Comparison of ENCODE assay signal across 17 mouse cellular contexts in the genomic region with DNA sequence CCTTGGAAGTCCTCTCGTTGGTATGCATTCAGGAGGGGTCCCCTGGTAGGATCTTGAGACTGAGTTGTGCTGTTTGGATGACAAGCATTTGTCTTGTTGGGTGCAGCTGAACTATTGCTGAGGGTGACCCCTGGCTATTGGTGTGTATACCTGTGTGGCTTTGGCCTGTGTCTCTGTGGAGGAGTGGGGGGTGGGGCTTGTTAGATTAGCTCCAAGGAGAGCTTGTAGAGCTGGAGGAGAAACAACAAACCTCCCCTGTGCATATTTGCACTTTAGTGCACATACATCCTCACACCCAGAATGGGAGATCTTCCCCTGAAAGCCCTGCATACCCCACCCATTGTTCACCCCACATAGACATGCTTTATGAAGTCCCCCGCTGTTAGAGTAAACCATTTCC. TPM values are rescaled to one million over a fixed set of nuclear protein-coding genes. Genes with fewer than 3 reads are reported as not detected.
DNase-seq lines count a peak whose midpoint lies in the region; ATAC-seq and TF ChIP-seq lines count a peak whose summit lies in the region.
"Had no signal": no experiment of that assay in that cellular context is flagged by ENCODE, and none has a peak within 500 bp of the region (broad histone marks: within the 10 kb centered on the region; RNA-seq: fewer than 3 reads in every experiment).

No protein-coding gene starts in this region.

- peak overlapping the region; percentile 59 for H3K4me3 ChIP-seq in layer of hippocampus, adult 2 months
- H3K4me3 ChIP-seq in forebrain, embryonic 10.5 days: peak overlapping the region; percentile 67
- H3K4me3 ChIP-seq in hindbrain, embryonic 13.5 days: peak overlapping the region; percentile 77
- H3K4me3 ChIP-seq in midbrain, embryonic 16.5 days (ENCODE audit: low read depth, low read length): peak overlapping the region; percentile 63
- H3K4me3 ChIP-seq in kidney, adult 2 months (ENCODE audit: insufficient read depth, low read depth, low read length): no peak overlapping the region

- peaks cover 71% of the 10 kb centered on the region for H3K4me1 ChIP-seq in forebrain, embryonic 10.5 days
- H3K4me1 ChIP-seq in hindbrain, embryonic 13.5 days (replicated peaks): peaks cover 68% of the 10 kb centered on the region
- H3K4me1 ChIP-seq in midbrain, embryonic 16.5 days (ENCODE audit: control insufficient read depth, insufficient read depth, low read length): peaks cover 45% of the 10 kb centered on the region
- H3K4me1 ChIP-seq in kidney, adult 2 months (ENCODE audit: control insufficient read depth, insufficient read depth, low read length): no peaks in the 10 kb centered on the region

- intact Hi-C loops in gastrocnemius, postnatal 36 days (cut with DNase I): no loop called here

- 4% methylated on average over 2 of the region's 2 CpGs for WGBS in forebrain, embryonic 10.5 days
- WGBS in hindbrain, embryonic 13.5 days: 7% methylated on average over 2 of the region's 2 CpGs
- 12% methylated on average over 2 of the region's 2 CpGs for WGBS in midbrain, embryonic 16.5 days
- WGBS in kidney, adult 2 months: 61% methylated on average over 2 of the region's 2 CpGs

- H3K36me3 ChIP-seq in forebrain, embryonic 10.5 days (replicated peaks): no peaks in the 10 kb centered on the region
- H3K36me3 ChIP-seq in hindbrain, embryonic 13.5 days: no peaks in the 10 kb centered on the region
- no peaks in the 10 kb centered on the region for H3K36me3 ChIP-seq in midbrain, embryonic 16.5 days (ENCODE audit: control insufficient read depth, insufficient read depth, low read length)
- no peaks in the 10 kb centered on the region for H3K36me3 ChIP-seq in kidney, adult 2 months (ENCODE audit: control insufficient read depth, insufficient read depth, low read length)
- H3K36me3 ChIP-seq: embryonic facial prominence, embryonic 13.5 days had no signal

- no peak for ATAC-seq in hindbrain, embryonic 13.5 days (ENCODE audit: low FRiP score)
- 0 out of 2 replicates have a peak, but pooled peaks have one; percentile 1 for ATAC-seq in midbrain, embryonic 16.5 days
- ATAC-seq: inflammation-experienced regulatory T-cells, adult 6 months had no signal

- no peak for TF ChIP-seq POLR2A in kidney, adult 2 months (IDR thresholded peaks at IDR 0.05; ENCODE audit: low read depth, low read length)

- peaks cover 93% of the 10 kb centered on the region for H3K27me3 ChIP-seq in forebrain, embryonic 10.5 days (ENCODE audit: poor library complexity, severe bottlenecking)
- H3K27me3 ChIP-seq in hindbrain, embryonic 13.5 days: peaks cover 12% of the 10 kb centered on the region; the same call in 1 of the 2 replicates
- no peaks in the 10 kb centered on the region; the same call in 1 of the 2 replicates for H3K27me3 ChIP-seq in midbrain, embryonic 16.5 days (ENCODE audit: control insufficient read depth, insufficient read depth, low read depth, low read length)
- H3K27me3 ChIP-seq in kidney, adult 2 months (replicated peaks; ENCODE audit: control insufficient read depth, insufficient read depth, low read length): 0 out of 2 replicates have a peak, but pooled peaks cover 1% of the 10 kb centered on the region

- TF ChIP-seq CTCF in layer of hippocampus, adult 2 months (conservative IDR thresholded peaks at IDR 0.05): no peak
- no peak for TF ChIP-seq CTCF in kidney, adult 2 months (conservative IDR thresholded peaks at IDR 0.05; ENCODE audit: insufficient read depth, insufficient read length, low read depth, low read length)

- DNase-seq in layer of hippocampus, adult 2 months (ENCODE audit: low spot score in 2 of 2): no peak
- no peak for DNase-seq in layer of hippocampus, postnatal 25 days (ENCODE audit: extremely low spot score in 1 of 2, low spot score in 1 of 2)
- no peak for DNase-seq in forebrain, embryonic 10.5 days (ENCODE audit: extremely low spot score, low spot score)
- DNase-seq in adrenal gland, postnatal 25 days: no peak
- no peak for DNase-seq in gastrocnemius, postnatal 36 days
- no peak for DNase-seq in kidney, adult 2 months
- DNase-seq: B cell, adult 2 months; lung, adult 18-20 months; thymus, adult 18-20 months had no signal

- H3K27ac ChIP-seq in layer of hippocampus, adult 2 months: peak overlapping the region; percentile 85
- H3K27ac ChIP-seq in forebrain, embryonic 10.5 days: peak overlapping the region; percentile 85
- peak overlapping the region; percentile 91 for H3K27ac ChIP-seq in hindbrain, embryonic 13.5 days
- H3K27ac ChIP-seq in midbrain, embryonic 16.5 days (ENCODE audit: low read length): peak overlapping the region; percentile 83
- no peak overlapping the region for H3K27ac ChIP-seq in kidney, adult 2 months (ENCODE audit: insufficient read depth, low read depth, low read length)
- H3K27ac ChIP-seq: embryonic facial prominence, embryonic 13.5 days had no signal

- peak overlapping the region; percentile 88 for H3K9ac ChIP-seq in hindbrain, embryonic 13.5 days
- H3K9ac ChIP-seq in midbrain, embryonic 16.5 days (ENCODE audit: low read depth, low read length): no peak overlapping the region

- H3K9me3 ChIP-seq in forebrain, embryonic 10.5 days: no peaks in the 10 kb centered on the region
- H3K9me3 ChIP-seq in hindbrain, embryonic 13.5 days: no peaks in the 10 kb centered on the region
- no peaks in the 10 kb centered on the region for H3K9me3 ChIP-seq in midbrain, embryonic 16.5 days (replicated peaks; ENCODE audit: control insufficient read depth, low read length, poor library complexity, severe bottlenecking)
- H3K9me3 ChIP-seq: embryonic facial prominence, embryonic 13.5 days had no signal

- peak overlapping the region; percentile 96 for H3K4me2 ChIP-seq in hindbrain, embryonic 13.5 days
- peak overlapping the region; percentile 99 for H3K4me2 ChIP-seq in midbrain, embryonic 16.5 days (ENCODE audit: low read length)
- H3K4me2 ChIP-seq: heart, embryonic 11.5 days had no signal

RNA-seq across cellular contexts. Expression of a gene that starts 0.9 kb away (rescaled TPM):
- total RNA-seq in layer of hippocampus, adult 2 months (2021): 1 to 10 TPM; 2.0 to 2.6 TPM
- total RNA-seq in layer of hippocampus, postnatal 25 days (2021): 1 to 10 TPM; 2.6 to 3.5 TPM
- 1.1 and 1.3 TPM in 2 replicates for polyA plus RNA-seq in forebrain, embryonic 10.5 days (2016; fragmentation: Nextera tagmentation; extraction: Ambion mirVana)
- 6.4 and 7.2 TPM in 2 replicates for polyA plus RNA-seq in hindbrain, embryonic 13.5 days (2015; fragmentation: Nextera tagmentation; extraction: Ambion mirVana)
- polyA plus RNA-seq in midbrain, embryonic 16.5 days (2015; fragmentation: Nextera tagmentation; extraction: Ambion mirVana): 2.6 and 3.7 TPM in 2 replicates
- not detected in 2 replicates for total RNA-seq in adrenal gland, postnatal 25 days (2021)
- total RNA-seq in gastrocnemius, postnatal 36 days (2021): not detected
- polyA plus RNA-seq in kidney, adult 2 months (2012; rRNA removed): not detected in 2 replicates
- total RNA-seq: megakaryocyte progenitor cell, adult 5-6 weeks; MEL had no signal
- polyA plus RNA-seq: embryonic facial prominence, embryonic 13.5 days; heart, embryonic 11.5 days; inflammation-experienced regulatory T-cells, adult 6 months; limb, embryonic 11.5 days had no signal

RNA-seq across cellular contexts. Expression of a gene that starts 1.8 kb away (rescaled TPM):
- total RNA-seq in layer of hippocampus, adult 2 months (2021): 10 to 100 TPM; 12.7 to 12.9 TPM
- total RNA-seq in layer of hippocampus, postnatal 25 days (2021): 10 to 100 TPM; 13.1 to 13.6 TPM
- 2.9 and 3.3 TPM in 2 replicates for polyA plus RNA-seq in forebrain, embryonic 10.5 days (2016; fragmentation: Nextera tagmentation; extraction: Ambion mirVana)
- 14.0 and 15.0 TPM in 2 replicates for polyA plus RNA-seq in hindbrain, embryonic 13.5 days (2015; fragmentation: Nextera tagmentation; extraction: Ambion mirVana)
- 6.9 and 8.1 TPM in 2 replicates for polyA plus RNA-seq in midbrain, embryonic 16.5 days (2015; fragmentation: Nextera tagmentation; extraction: Ambion mirVana)
- total RNA-seq in adrenal gland, postnatal 25 days (2021): 0.09 TPM in 1 of 2 replicates, not detected in the other
- not detected for total RNA-seq in gastrocnemius, postnatal 36 days (2021)
- 0.05 TPM in 1 of 2 replicates, not detected in the other for polyA plus RNA-seq in kidney, adult 2 months (2012; rRNA removed)
- total RNA-seq: megakaryocyte progenitor cell, adult 5-6 weeks had no signal
- polyA plus RNA-seq: inflammation-experienced regulatory T-cells, adult 6 months had no signal

RNA-seq across cellular contexts. Expression of a gene that starts 33.3 kb away (rescaled TPM):
- total RNA-seq in layer of hippocampus, adult 2 months (2021): 1 to 10 TPM; 5.8 to 7.2 TPM
- total RNA-seq in layer of hippocampus, postnatal 25 days (2021): 1 to 10 TPM; 6.4 to 6.6 TPM
- polyA plus RNA-seq in forebrain, embryonic 10.5 days (2016; fragmentation: Nextera tagmentation; extraction: Ambion mirVana): 379 and 391 TPM in 2 replicates
- polyA plus RNA-seq in hindbrain, embryonic 13.5 days (2015; fragmentation: Nextera tagmentation; extraction: Ambion mirVana): 67.9 and 68.8 TPM in 2 replicates
- polyA plus RNA-seq in midbrain, embryonic 16.5 days (2015; fragmentation: Nextera tagmentation; extraction: Ambion mirVana): 33.3 and 38.7 TPM in 2 replicates
- 26.6 and 33.0 TPM in 2 replicates for total RNA-seq in adrenal gland, postnatal 25 days (2021)
- 1 to 10 TPM; 1.5 to 1.9 TPM for total RNA-seq in gastrocnemius, postnatal 36 days (2021)
- 25.0 and 35.1 TPM in 2 replicates for polyA plus RNA-seq in kidney, adult 2 months (2012; rRNA removed)

RNA-seq across cellular contexts. Expression of a gene that starts 48.2 kb away (rescaled TPM):
- 10 to 100 TPM; 77.8 to 80.9 TPM for total RNA-seq in layer of hippocampus, adult 2 months (2021)
- 10 to 100 TPM; 69.9 to 73.9 TPM for total RNA-seq in layer of hippocampus, postnatal 25 days (2021)
- polyA plus RNA-seq in forebrain, embryonic 10.5 days (2016; fragmentation: Nextera tagmentation; extraction: Ambion mirVana): 104 and 109 TPM in 2 replicates
- polyA plus RNA-seq in hindbrain, embryonic 13.5 days (2015; fragmentation: Nextera tagmentation; extraction: Ambion mirVana): 76.1 and 84.3 TPM in 2 replicates
- 61.6 and 62.3 TPM in 2 replicates for polyA plus RNA-seq in midbrain, embryonic 16.5 days (2015; fragmentation: Nextera tagmentation; extraction: Ambion mirVana)
- total RNA-seq in adrenal gland, postnatal 25 days (2021): 473 and 483 TPM in 2 replicates
- total RNA-seq in gastrocnemius, postnatal 36 days (2021): 100 to 1,000 TPM; 299 to 336 TPM
- 116 and 122 TPM in 2 replicates for polyA plus RNA-seq in kidney, adult 2 months (2012; rRNA removed)

RNA-seq across cellular contexts. Expression of a gene that starts 48.3 kb away (rescaled TPM):
- total RNA-seq in layer of hippocampus, adult 2 months (2021): 10 to 100 TPM; 88.4 to 93.2 TPM
- total RNA-seq in layer of hippocampus, postnatal 25 days (2021): 10 to 100 TPM; 88.1 to 98.2 TPM
- polyA plus RNA-seq in forebrain, embryonic 10.5 days (2016; fragmentation: Nextera tagmentation; extraction: Ambion mirVana): 111 and 112 TPM in 2 replicates
- polyA plus RNA-seq in hindbrain, embryonic 13.5 days (2015; fragmentation: Nextera tagmentation; extraction: Ambion mirVana): 65.0 and 70.7 TPM in 2 replicates
- polyA plus RNA-seq in midbrain, embryonic 16.5 days (2015; fragmentation: Nextera tagmentation; extraction: Ambion mirVana): 52.1 and 53.6 TPM in 2 replicates
- total RNA-seq in adrenal gland, postnatal 25 days (2021): 681 and 777 TPM in 2 replicates
- 100 to 1,000 TPM; 351 to 401 TPM for total RNA-seq in gastrocnemius, postnatal 36 days (2021)
- polyA plus RNA-seq in kidney, adult 2 months (2012; rRNA removed): 253 and 280 TPM in 2 replicates

Comparison
In these comparisons a context has a peak if more than half of its experiments do, and no peak if none do; other contexts are left out.
1. RNA of a gene that starts 1.8 kb away (total RNA-seq): 13.1 to 13.6 TPM in layer of hippocampus, postnatal 25 days and 12.7 to 12.9 TPM in layer of hippocampus, adult 2 months; 0.09 TPM in adrenal gland, postnatal 25 days and not detected in gastrocnemius, postnatal 36 days; every median in the first group is over 10 times any median in the second.